Mouse (Mus musculus) erythroblast, embryonic 14.5 days (primary cell): ENCODE measurements around the gene Olfr203.

Source experiments
- GATA1 ChIP-seq: IDR thresholded peaks from 2 replicates; pipeline ENCODE4 v1.6.1; 2012; ENCODE audit warnings: low read length, inconsistent platforms, mixed read lengths
- TAL1 ChIP-seq: IDR thresholded peaks from 3 replicates; pipeline ENCODE4 v1.6.1; 2012; ENCODE audit warnings: low read length, inconsistent platforms, mixed read lengths

DNA sequence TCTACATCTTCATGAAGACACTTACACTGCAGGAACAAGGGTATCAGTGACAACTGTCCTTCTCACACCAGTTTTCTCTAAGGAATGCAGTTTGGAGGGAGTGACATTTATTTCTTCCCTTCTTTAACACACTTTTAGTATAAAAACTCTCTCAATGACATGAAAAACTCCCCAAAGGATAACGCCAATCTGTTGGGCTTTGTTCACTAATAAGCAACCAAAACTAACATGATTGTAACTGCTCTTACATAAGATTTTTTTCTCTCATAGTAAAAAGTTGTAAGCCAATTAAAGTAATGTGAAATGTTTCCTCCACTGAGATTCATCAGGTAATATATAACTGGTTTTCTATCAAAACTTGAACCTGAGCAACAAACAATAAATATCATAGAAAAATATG is 50.5 kb downstream of the Olfr203 start, which contains the start of gene Olfr206:
- TF ChIP-seq GATA1 = no peak
- TF ChIP-seq TAL1 = no peak
